Mouse (Mus musculus) forebrain, embryonic 10.5 days (tissue): ENCODE measurements around the gene Slc6a9. TPM values are rescaled to one million over a fixed set of nuclear protein-coding genes. Genes with fewer than 3 reads are reported as not detected.

Source experiments
- DNase-seq: peaks from one replicate; pipeline ENCODE4 v3.0.0-alpha.2; 2017; ENCODE audit warnings: low spot score; ENCODE audit errors: extremely low spot score
- H3K27ac ChIP-seq: fragments of 300-500 bp; sonication (generic); 2 replicates; pipeline ENCODE4 v1.5.1; 2016; ENCODE audit warnings: mild to moderate bottlenecking
- H3K27me3 ChIP-seq: fragments of 300-500 bp; sonication (generic); 2 replicates; pipeline ENCODE4 v1.6.1; 2016; ENCODE audit warnings: mild to moderate bottlenecking; ENCODE audit not compliant: poor library complexity, severe bottlenecking
- H3K36me3 ChIP-seq: fragments of 300-500 bp; sonication (generic); replicated peaks from 2 replicates; pipeline ENCODE4 v1.6.1; 2016; ENCODE audit warnings: mild to moderate bottlenecking, moderate library complexity
- H3K4me1 ChIP-seq: fragments of 300-500 bp; sonication (generic); 2 replicates; pipeline ENCODE4 v1.6.1; 2016
- H3K4me3 ChIP-seq: fragments of 300-500 bp; sonication (generic); 2 replicates; pipeline ENCODE4 v1.5.1; 2016; ENCODE audit warnings: mild to moderate bottlenecking, moderate library complexity
- H3K9me3 ChIP-seq: fragments of 300-500 bp; sonication (generic); 2 replicates; pipeline ENCODE4 v1.6.1; 2016; ENCODE audit warnings: mild to moderate bottlenecking, moderate library complexity
- WGBS: fragments of 180-500 bp; shearing (Covaris S2); methylation state at CpG from one replicate; pipeline ENCODE4 v1.1.7; 2016; 5-methylcytosine and 5-hydroxymethylcytosine counted together
- polyA plus RNA-seq: library from polyadenylated mRNA; unstranded; fragments of >200 nt; fragmentation: Nextera tagmentation; extraction: Ambion mirVana; gene quantifications from 2 replicates; pipeline ENCODE4 v1.2.1, GENCODE M21; 2016

Gene Slc6a9
- polyA plus RNA-seq, 1 experiment from 2014 or later = 9.1 TPM

GRCm38 (mm10) chr4:117917847-117918246 is 83.5 kb downstream of the Slc6a9 start:
- WGBS = 92% methylated on average over 4 of the region's 4 CpGs
- Histone ChIP-seq H3K27ac (no peak overlapping the region), H3K36me3 (no peaks in the 10 kb centered on the region; the same call in 1 of the 2 replicates), H3K9me3 (no peaks in the 10 kb centered on the region), H3K27me3 (peaks cover 5% of the 10 kb centered on the region; the same call in 1 of the 2 replicates), H3K4me3 (no peak overlapping the region), H3K4me1 (peaks cover 29% of the 10 kb centered on the region)
- DNase-seq = no peak

DNA sequence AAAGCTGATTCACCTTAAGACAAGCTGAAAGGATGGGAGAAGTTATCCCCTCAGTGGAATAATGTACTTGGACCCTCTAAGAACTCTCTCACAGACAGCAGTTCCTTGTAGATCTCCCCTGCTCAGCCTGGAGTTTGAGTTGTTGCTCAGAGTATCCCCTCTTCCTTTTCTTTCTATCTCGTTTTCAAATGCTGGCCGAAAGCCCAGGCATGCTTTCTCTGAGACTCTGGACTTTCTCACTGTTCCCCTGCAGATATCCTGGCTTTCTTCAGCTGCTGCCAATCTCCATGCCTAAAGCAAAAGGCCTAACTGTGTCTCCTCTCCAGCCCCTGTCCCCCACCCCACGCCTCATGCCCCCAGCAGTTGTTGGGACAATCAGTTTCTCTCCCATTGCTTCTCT is 84.0 kb downstream of the Slc6a9 start:
- no peaks in the 10 kb centered on the region for H3K9me3 ChIP-seq
- 89% methylated on average over 3 of the region's 3 CpGs for WGBS

GRCm38 (mm10) chr4:117918762-117919161 is 84.5 kb downstream of the Slc6a9 start:
- Histone ChIP-seq H3K36me3 (no peaks in the 10 kb centered on the region; the same call in 1 of the 2 replicates), H3K27me3 (peaks cover 15% of the 10 kb centered on the region), H3K4me1 (peaks cover 20% of the 10 kb centered on the region), H3K27ac (no peak overlapping the region), H3K4me3 (no peak overlapping the region), H3K9me3 (no peaks in the 10 kb centered on the region)
- WGBS = 92% methylated on average over 5 of the region's 5 CpGs
- DNase-seq = no peak

More for the DNA sequence above, 84.0 kb downstream of the Slc6a9 start:
- peaks cover 25% of the 10 kb centered on the region for H3K4me1 ChIP-seq
- no peak for DNase-seq
- H3K27ac ChIP-seq = no peak overlapping the region
- H3K4me3 ChIP-seq = no peak overlapping the region
- peaks cover 10% of the 10 kb centered on the region for H3K27me3 ChIP-seq
- H3K36me3 ChIP-seq = no peaks in the 10 kb centered on the region; the same call in 1 of the 2 replicates

- H3K36me3 ChIP-seq = no peaks in the 10 kb centered on the region; the same call in 1 of the 2 replicates
- no peak overlapping the region for H3K4me3 ChIP-seq
- peaks cover 2% of the 10 kb centered on the region for H3K4me1 ChIP-seq
- no peak for DNase-seq
- no peaks in the 10 kb centered on the region for H3K9me3 ChIP-seq
- peaks cover 40% of the 10 kb centered on the region for H3K27me3 ChIP-seq
- 91% methylated on average over 2 of the region's 2 CpGs for WGBS
- no peak overlapping the region for H3K27ac ChIP-seq
These were observed 87.1 kb downstream of the Slc6a9 start for GRCm38 (mm10) chr4:117921358-117921757.

DNA sequence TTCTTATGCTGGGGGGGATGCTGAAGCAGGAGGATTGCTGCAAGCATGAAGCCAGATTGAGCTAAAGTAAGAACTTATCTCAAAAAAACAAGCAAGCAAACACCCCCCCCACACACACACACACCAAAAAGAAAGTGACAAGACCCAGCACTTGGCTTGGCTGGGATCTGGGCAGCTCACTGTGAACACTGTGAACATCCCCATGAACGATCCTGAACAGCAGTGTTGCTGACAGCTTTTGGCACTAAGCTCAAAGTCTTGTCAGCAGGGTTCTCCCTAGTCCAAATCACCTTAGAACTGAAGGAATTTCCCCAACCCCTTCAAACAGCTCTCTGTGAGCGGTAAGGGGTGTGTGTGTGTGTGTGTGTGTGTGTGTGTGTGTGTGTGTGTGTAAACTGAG is 89.1 kb downstream of the Slc6a9 start:
- H3K27me3 ChIP-seq = peaks cover 61% of the 10 kb centered on the region
- no peaks in the 10 kb centered on the region for H3K9me3 ChIP-seq
- H3K4me3 ChIP-seq = no peak overlapping the region
- H3K27ac ChIP-seq = no peak overlapping the region
- DNase-seq = no peak
- no peaks in the 10 kb centered on the region for H3K36me3 ChIP-seq
- peaks cover 22% of the 10 kb centered on the region for H3K4me1 ChIP-seq
- WGBS = 77% methylated on average over 2 of the region's 2 CpGs

Other genes starting within 250 kb of the Slc6a9 start
- gene Dmap1, start 152.2 kb upstream of the Slc6a9 start, polyA plus RNA-seq = 72.3 and 76.1 TPM in 2 replicates
- not detected in 2 replicates for gene Gm12845, start 110.1 kb upstream of the Slc6a9 start, polyA plus RNA-seq
- gene Klf17, start 68.9 kb upstream of the Slc6a9 start, polyA plus RNA-seq = not detected in 2 replicates
- gene Ccdc24, start 38.1 kb downstream of the Slc6a9 start, polyA plus RNA-seq = 1.2 TPM in 2 replicates
- 20.9 and 21.8 TPM in 2 replicates for gene B4galt2, start 49.0 kb downstream of the Slc6a9 start, polyA plus RNA-seq
- 160 and 166 TPM in 2 replicates for gene Atp6v0b, start 52.8 kb downstream of the Slc6a9 start, polyA plus RNA-seq
- gene Dph2, start 57.5 kb downstream of the Slc6a9 start, polyA plus RNA-seq = 29.1 and 29.3 TPM in 2 replicates
- gene Ipo13, start 80.5 kb downstream of the Slc6a9 start, polyA plus RNA-seq = 63.2 and 67.3 TPM in 2 replicates
- gene Artn, start 95.3 kb downstream of the Slc6a9 start, polyA plus RNA-seq = 0.44 and 0.58 TPM in 2 replicates